Mouse (Mus musculus) urinary bladder, postnatal 25 days (tissue): Measurements from ENCODE around the gene Slc39a5.

Experiments
- DNase-seq: peaks from one replicate; pipeline ENCODE4 v3.0.0; 2022; ENCODE audit warnings: low spot score

Gene Slc39a5

GRCm38 (mm10) chr10:128409692-128410559 lies 8.9 kb upstream of the Slc39a5 start:
- DNase-seq, result peak; percentile 92

- peak; percentile 23 for DNase-seq
Observed at GRCm38 (mm10) chr10:128408591-128409535, 7.8 kb upstream of the Slc39a5 start.

DNA sequence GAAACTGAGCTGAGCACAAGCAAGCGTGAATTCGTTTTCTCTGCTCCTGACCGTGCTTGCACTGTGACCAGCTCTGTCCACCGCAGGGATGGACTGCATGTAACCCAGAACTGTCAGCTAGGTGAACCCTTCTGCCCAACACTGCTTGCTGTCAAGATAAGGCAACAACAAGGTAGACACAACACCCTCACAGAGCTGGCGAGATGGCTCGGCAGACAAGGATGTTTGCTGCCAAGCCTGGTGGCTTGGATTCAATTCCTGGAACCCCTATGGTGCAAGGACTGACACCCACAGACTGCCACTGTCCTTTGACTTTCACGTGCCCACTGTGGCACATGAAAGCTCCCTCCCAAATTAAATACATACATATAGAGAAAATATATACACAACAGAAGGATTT lies 2.9 kb upstream of the Slc39a5 start:
- no peak for DNase-seq

GRCm38 (mm10) chr10:128401638-128402037 lies 609 bp upstream of the Slc39a5 start:
- DNase-seq, result no peak

GRCm38 (mm10) chr10:128400338-128400737 lies 691 bp downstream of the Slc39a5 start:
- no peak for DNase-seq

- DNase-seq, result no peak
Observed at GRCm38 (mm10) chr10:128397466-128397865, 3.6 kb downstream of the Slc39a5 start.

DNA sequence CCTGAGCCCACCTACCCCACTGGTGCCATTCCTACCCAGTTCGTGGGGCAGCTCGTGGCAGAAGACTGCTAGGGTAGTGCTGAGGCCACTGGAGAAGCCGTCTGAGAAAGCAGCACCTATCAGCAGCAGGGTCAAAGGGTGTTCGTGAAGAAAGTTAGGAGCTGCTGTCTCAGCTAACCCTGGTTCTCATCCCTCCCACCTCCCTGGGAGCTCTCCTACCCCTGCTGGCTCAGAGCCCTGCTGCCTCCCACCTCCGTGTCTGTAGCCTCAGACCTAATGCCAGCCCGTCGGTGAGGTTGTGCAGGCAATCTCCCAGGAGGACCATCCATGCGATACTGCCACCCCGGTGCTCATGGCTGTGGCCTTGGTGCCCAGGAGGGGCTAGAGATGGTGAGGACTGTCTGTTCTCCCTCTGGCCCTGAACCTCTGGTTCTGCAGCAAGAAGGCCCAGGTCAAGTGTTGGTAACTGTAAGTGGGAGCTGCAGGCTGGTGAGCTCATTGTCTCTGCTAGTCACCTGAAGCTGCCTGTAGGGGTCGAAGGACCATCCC lies 4.2 kb downstream of the Slc39a5 start:
- no peak for DNase-seq

GRCm38 (mm10) chr10:128396017-128396673 lies 4.9 kb downstream of the Slc39a5 start:
- DNase-seq, result no peak

GRCm38 (mm10) chr10:128391850-128392249 lies 9.2 kb downstream of the Slc39a5 start:
- DNase-seq, result no peak

- no peak for DNase-seq
Observed at GRCm38 (mm10) chr10:128390366-128390765, 10.7 kb downstream of the Slc39a5 start.

- DNase-seq, result no peak
Observed at GRCm38 (mm10) chr10:128389570-128389969, 11.5 kb downstream of the Slc39a5 start.

DNA sequence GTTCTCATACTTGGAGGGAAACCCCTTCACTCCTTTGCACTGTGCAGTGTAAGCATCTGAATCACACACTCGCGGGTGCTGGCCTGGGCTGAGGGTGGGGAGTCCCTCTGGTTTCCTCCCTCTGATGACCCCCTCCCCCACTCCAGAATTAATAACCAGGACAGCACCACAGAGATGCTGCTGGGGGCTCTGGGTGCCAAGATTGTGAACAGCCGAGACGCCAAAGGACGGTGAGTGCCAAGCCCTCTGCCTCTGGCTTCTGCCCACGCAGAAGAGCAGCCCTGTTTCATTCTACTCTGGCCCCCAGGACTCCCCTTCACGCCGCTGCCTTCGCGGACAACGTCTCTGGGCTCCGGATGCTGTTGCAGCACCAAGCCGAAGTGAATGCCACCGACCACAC lies 12.1 kb downstream of the Slc39a5 start:
- no peak for DNase-seq

- no peak for DNase-seq
Observed at GRCm38 (mm10) chr10:128385902-128386301, 15.1 kb downstream of the Slc39a5 start.

GRCm38 (mm10) chr10:128382482-128382881 lies 18.5 kb downstream of the Slc39a5 start:
- no peak for DNase-seq

GRCm38 (mm10) chr10:128380565-128380964 lies 20.5 kb downstream of the Slc39a5 start:
- DNase-seq, result no peak

DNA sequence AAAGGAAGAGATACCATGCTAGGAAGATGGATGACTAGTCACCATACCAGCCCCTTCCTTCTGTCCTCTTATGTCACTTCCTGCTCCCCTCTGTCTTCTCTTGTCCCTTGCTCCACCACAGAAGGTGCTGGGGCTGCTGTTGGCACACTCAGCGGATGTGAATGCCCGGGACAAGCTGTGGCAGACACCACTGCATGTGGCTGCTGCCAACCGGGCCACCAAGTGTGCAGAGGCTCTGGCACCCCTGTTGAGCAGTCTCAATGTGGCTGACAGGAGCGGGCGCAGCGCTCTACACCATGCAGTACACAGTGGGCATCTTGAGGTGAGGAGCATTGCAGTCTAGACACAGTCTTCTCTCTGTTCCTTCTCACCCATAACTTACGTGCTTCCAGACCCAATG lies 21.8 kb downstream of the Slc39a5 start:
- DNase-seq, result no peak

GRCm38 (mm10) chr10:128378462-128378861 lies 22.6 kb downstream of the Slc39a5 start:
- no peak for DNase-seq

GRCm38 (mm10) chr10:128377940-128378448 lies 23.0 kb downstream of the Slc39a5 start:
- no peak for DNase-seq

DNA sequence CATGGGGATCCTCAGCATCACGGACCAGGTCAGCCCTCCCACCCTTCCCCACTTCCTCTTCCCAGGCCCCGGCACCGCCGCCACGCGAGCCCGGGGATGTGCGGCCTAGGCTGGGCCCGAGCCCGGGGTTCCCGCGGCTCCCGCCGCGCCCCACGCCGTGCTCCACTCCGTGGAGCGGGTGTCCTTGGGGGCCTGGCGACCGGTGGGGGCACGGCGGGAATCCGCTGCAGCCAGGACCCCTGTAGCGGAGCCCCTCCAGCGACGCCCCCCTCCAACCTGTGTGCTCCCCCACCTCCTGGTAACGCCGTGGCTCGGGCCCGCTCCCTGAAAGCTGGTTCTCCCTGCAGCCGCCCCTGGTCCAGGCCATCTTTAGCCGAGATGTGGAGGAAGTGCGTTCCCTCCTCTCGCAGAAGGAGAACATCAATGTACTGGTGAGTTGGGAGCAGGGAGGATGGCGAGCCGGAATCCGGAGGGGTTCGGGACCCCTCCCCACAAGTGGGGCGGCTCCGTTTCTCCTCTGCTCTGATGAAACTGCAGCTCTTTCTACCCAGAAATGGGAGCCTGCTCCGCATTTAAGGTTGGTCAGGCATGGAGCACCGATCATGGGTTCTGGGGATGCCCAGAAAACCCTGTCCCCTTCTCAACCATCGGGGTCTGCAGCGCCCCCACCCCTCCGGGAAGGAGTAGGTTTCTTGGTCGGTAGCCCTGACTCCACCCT lies 23.6 kb downstream of the Slc39a5 start:
- DNase-seq, result peak; percentile 52

DNA sequence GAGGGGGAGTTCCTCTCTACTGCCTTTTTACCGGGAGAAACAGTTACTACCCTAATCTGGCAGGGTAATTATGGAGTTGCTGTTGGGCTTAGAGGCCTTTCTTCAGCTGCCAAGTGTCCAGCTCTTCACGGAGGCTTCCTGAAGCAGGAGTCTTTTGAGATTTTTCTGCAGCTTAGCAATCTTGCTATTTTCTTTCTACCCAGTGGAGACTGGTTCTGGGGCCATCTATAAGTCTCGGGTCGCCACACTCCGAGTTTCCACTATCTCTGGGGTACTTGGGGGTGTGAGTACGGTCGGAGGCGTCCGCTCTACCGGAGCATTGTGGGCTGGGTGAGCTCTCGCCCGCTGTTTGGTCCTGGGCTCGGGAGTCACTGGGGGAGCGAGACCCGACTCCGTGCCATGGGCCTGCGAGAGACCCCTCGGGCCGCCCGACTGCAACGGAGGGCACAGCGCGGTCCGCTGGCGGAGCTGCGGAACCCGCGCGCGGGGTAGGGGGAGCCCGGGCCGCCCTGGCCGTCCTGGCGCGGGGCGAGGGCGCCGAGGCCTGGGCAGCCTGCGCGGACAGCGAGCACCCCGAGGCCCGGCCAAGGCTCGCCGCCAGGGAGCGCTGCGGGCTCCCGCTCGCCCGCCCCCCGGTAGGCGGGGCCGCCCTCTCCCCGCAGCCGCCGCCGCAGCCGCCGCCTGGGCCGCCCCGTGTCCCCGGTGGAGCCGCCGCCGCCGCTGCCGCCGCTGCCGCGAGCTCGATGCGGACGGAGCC lies 24.4 kb downstream of the Slc39a5 start, which contains the start of gene Ankrd52:
Gene Ankrd52 (plus strand): TSS at position 661 of the 757 bp plus-strand sequence.
- peak; percentile 86 for DNase-seq
